ENCODE assay signal across 8 mouse cellular contexts in the genomic region with DNA sequence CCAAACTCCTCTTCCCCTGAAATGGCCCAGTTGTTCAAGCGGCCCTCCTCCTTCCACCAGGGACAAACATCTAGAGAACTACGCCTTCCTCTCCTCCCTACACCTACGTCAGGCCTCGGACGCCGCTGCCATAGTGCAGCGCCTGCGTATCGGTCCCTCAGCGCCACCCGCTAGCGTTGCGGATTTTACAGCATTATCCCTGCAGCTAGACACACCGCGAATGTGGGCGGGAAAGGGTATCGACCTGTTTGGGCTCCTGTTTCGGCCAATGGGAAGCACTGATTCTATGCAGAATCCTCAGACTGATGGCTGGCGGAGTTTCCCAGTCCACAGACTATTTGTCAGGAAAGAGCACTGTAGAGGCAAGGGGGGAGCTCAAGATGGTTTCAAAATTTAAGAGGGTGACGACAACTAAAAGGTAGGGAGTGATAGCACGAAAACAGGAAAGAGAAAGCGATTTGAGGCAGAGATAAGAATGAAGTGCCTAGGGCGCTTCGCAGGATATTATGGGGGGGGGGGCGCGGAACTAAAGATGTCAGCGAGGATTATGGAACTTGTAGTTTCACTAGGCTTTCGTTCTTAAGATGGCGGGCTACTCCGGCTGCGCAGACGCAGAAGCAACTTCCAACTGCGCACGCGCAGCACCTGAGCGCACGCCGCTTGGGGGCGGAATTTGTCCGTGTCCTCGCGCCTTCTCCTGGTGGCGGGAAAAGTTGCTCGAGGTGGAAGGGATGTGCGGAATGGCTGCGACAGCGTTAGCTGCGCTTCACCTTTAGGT. TPM values are rescaled to one million over a fixed set of nuclear protein-coding genes. Genes with fewer than 3 reads are reported as not detected.
DNase-seq lines count a peak whose midpoint lies in the region; ATAC-seq lines count a peak whose summit lies in the region.

A gene (minus strand): TSS at position 505 of the 778 bp plus-strand sequence.
A gene (plus strand): TSS at position 648 of the 778 bp plus-strand sequence.

- H3K27me3 ChIP-seq in intestine, embryonic 14.5 days (replicated peaks; ENCODE audit: control insufficient read depth, insufficient read depth, low read length) = no peaks in the 10 kb centered on the region

- H3K4me2 ChIP-seq in intestine, embryonic 14.5 days (ENCODE audit: low read length) = peak within 1 kb of the TSS; percentile 88

- H3K9me3 ChIP-seq in intestine, embryonic 14.5 days (ENCODE audit: control insufficient read depth, low read length) = no peaks in the 10 kb centered on the region

- under 1% methylated on average over 48 of the region's 48 CpGs for WGBS in intestine, embryonic 14.5 days

- DNase-seq in adrenal gland, adult (ENCODE audit: inconsistent age in 2 of 2, low spot score in 1 of 2) = peak; percentile 97 to 98
- DNase-seq in embryo, embryonic 10.5 days (ENCODE audit: low spot score) = peak; percentile 97
- peak; percentile 93 for DNase-seq in gastrocnemius, postnatal 14 days
- peak; percentile 94 for DNase-seq in intestine, embryonic 14.5 days (ENCODE audit: low spot score)
- DNase-seq in left cerebral cortex, postnatal 14 days (ENCODE audit: low spot score in 2 of 2) = peak; percentile 96 to 97
- peak; percentile 98 for DNase-seq in mesoderm, embryonic 11.5 days (ENCODE audit: low read depth, low spot score)
- peak; percentile 90 to 92 for DNase-seq in right cerebral cortex, postnatal 36 days (ENCODE audit: low spot score in 2 of 2)
- DNase-seq in yolk sac, embryonic 10.5 days (ENCODE audit: low spot score) = peak; percentile 93

- H3K27ac ChIP-seq in intestine, embryonic 14.5 days (ENCODE audit: low read depth) = peak within 1 kb of the TSS; percentile 91

- H3K36me3 ChIP-seq in intestine, embryonic 14.5 days (ENCODE audit: control insufficient read depth, insufficient read depth, low read length) = peaks cover 21% of the 10 kb centered on the region

- H3K9ac ChIP-seq in intestine, embryonic 14.5 days (ENCODE audit: low read length) = peak within 1 kb of the TSS; percentile 92

- ATAC-seq in intestine, embryonic 14.5 days (replicated peaks; ENCODE audit: low FRiP score, low TSS enrichment, low read depth) = peak; percentile 62

- peaks cover 33% of the 10 kb centered on the region for H3K4me1 ChIP-seq in intestine, embryonic 14.5 days (replicated peaks; ENCODE audit: control insufficient read depth, insufficient read depth, low read length)

- H3K4me3 ChIP-seq in intestine, embryonic 14.5 days (ENCODE audit: low read depth, low read length) = peak within 1 kb of the TSS; percentile 71

- intact Hi-C loops in gastrocnemius, postnatal 14 days (cut with DNase I; ENCODE audit: low total_unique reads) = no loop called here
- intact Hi-C loops in left cerebral cortex, postnatal 14 days (cut with DNase I) = loop anchor here (5.0 to 10.0 kb wide), 2 partner anchors 327 to 370 kb away; a partner anchor contains a TSS

RNA-seq across cellular contexts. Expression of the first gene that starts in this region (rescaled TPM):
- total RNA-seq in gastrocnemius, postnatal 14 days (2021) = 10 to 100 TPM; 20.7 to 21.1 TPM
- 12.1 and 15.4 TPM in 2 replicates for polyA plus RNA-seq in intestine, embryonic 14.5 days (2014; fragmentation: Nextera tagmentation; extraction: Ambion mirVana)
- 10 to 100 TPM; 29.2 to 30.2 TPM for total RNA-seq in left cerebral cortex, postnatal 14 days (2021)

RNA-seq across cellular contexts. Expression of the second gene that starts in this region (rescaled TPM):
- total RNA-seq in gastrocnemius, postnatal 14 days (2021) = 1 to 10 TPM in 1 of 2 experiments, under 1 TPM in 1; 0.84 to 1.7 TPM
- 14.4 and 17.9 TPM in 2 replicates for polyA plus RNA-seq in intestine, embryonic 14.5 days (2014; fragmentation: Nextera tagmentation; extraction: Ambion mirVana)
- 1 to 10 TPM; 4.4 to 7.4 TPM for total RNA-seq in left cerebral cortex, postnatal 14 days (2021)

Comparison
In these comparisons a context has a peak if more than half of its experiments do, and no peak if none do; other contexts are left out.
1. Peak in every context shown above with its lines: DNase-seq, ATAC-seq, H3K4me3 ChIP-seq and H3K27ac ChIP-seq.